Comparison of ENCODE assay signal across 8 mouse cellular contexts in genomic region chrX:21061866-21062543, GRCm38 (mm10). TPM values are rescaled to one million over a fixed set of nuclear protein-coding genes. Genes with fewer than 3 reads are reported as not detected.
DNase-seq lines count a peak whose midpoint lies in the region; ATAC-seq lines count a peak whose summit lies in the region.

Zfp182 (minus strand) TSS chrX:21062316.

- H3K36me3 ChIP-seq in hindbrain, embryonic 13.5 days = no peaks in the 10 kb centered on the region

- H3K9ac ChIP-seq in hindbrain, embryonic 13.5 days = peak within 1 kb of the TSS; percentile 74

- peak; percentile 97 for ATAC-seq in hindbrain, embryonic 13.5 days (ENCODE audit: low FRiP score)

- H3K9me3 ChIP-seq in hindbrain, embryonic 13.5 days = no peaks in the 10 kb centered on the region; the same call in 1 of the 2 replicates

- no peaks in the 10 kb centered on the region for H3K4me1 ChIP-seq in hindbrain, embryonic 13.5 days (replicated peaks)

- peak within 1 kb of the TSS; percentile 54 for H3K4me2 ChIP-seq in hindbrain, embryonic 13.5 days

- H3K4me3 ChIP-seq in hindbrain, embryonic 13.5 days = peak within 1 kb of the TSS; percentile 49

- no peaks in the 10 kb centered on the region for H3K27me3 ChIP-seq in hindbrain, embryonic 13.5 days

- peak within 1 kb of the TSS; percentile 71 for H3K27ac ChIP-seq in hindbrain, embryonic 13.5 days

- peak; percentile 78 for DNase-seq in Muller cell, postnatal 12 days (ENCODE audit: inconsistent ontology term)
- DNase-seq in cerebellum, postnatal 10 days = peak; percentile 81 to 89
- DNase-seq in frontal cortex, postnatal 10 days (ENCODE audit: low spot score in 2 of 2) = peak; percentile 57 to 72
- peak; percentile 20 to 62 for DNase-seq in layer of hippocampus, postnatal 25 days (ENCODE audit: extremely low spot score in 1 of 2, low spot score in 1 of 2)
- peak; percentile 89 for DNase-seq in lung, postnatal 25 days (ENCODE audit: low spot score)
- peak; percentile 78 for DNase-seq in retina, embryonic 14.5 days (ENCODE audit: low spot score)
- DNase-seq in thymus, postnatal 4 days = peak; percentile 77

- WGBS in hindbrain, embryonic 13.5 days = 15% methylated on average over 25 of the region's 25 CpGs

RNA-seq across cellular contexts. Expression of gene Zfp182, which starts in this region (rescaled TPM):
- 9.9 and 10.3 TPM in 2 replicates for polyA plus RNA-seq in hindbrain, embryonic 13.5 days (2015; fragmentation: Nextera tagmentation; extraction: Ambion mirVana)
- total RNA-seq in layer of hippocampus, postnatal 25 days (2021) = 10 to 100 TPM in 1 of 2 experiments, 1 to 10 TPM in 1; 7.3 to 11.4 TPM

Comparison
In these comparisons a context has a peak if more than half of its experiments do, and no peak if none do; other contexts are left out.
1. Peak in every context shown above with its lines: DNase-seq, ATAC-seq, H3K4me3 ChIP-seq and H3K27ac ChIP-seq.